Mouse (Mus musculus) ovary, postnatal 36 days (tissue): ENCODE measurements around the gene Zdhhc7.

ENCODE experiments used
- DNase-seq: peaks from one replicate; pipeline ENCODE4 v3.0.0; 2022; ENCODE audit warnings: low spot score, mixed read lengths

The Zdhhc7 gene

GRCm38 (mm10) chr8:120113758-120114255, 12.5 kb upstream of the Zdhhc7 start, which contains the start of gene 6430548M08Rik:
TSS of gene 6430548M08Rik (plus strand) at chr8:120114152.
- DNase-seq: peak; percentile 100

- peak; percentile 54 for DNase-seq
Observed at GRCm38 (mm10) chr8:120113306-120113705, 12.0 kb upstream of the Zdhhc7 start.

GRCm38 (mm10) chr8:120112535-120112934, 11.3 kb upstream of the Zdhhc7 start:
- DNase-seq: no peak

- DNase-seq: no peak
Observed at GRCm38 (mm10) chr8:120111382-120111781, 10.1 kb upstream of the Zdhhc7 start.

GRCm38 (mm10) chr8:120110966-120111365, 9.7 kb upstream of the Zdhhc7 start:
- DNase-seq: no peak

- DNase-seq: no peak
Observed at GRCm38 (mm10) chr8:120109149-120109548, 7.9 kb upstream of the Zdhhc7 start.

- DNase-seq: peak; percentile 51
Observed at GRCm38 (mm10) chr8:120104721-120105272, 3.5 kb upstream of the Zdhhc7 start.

GRCm38 (mm10) chr8:120103916-120104315, 2.6 kb upstream of the Zdhhc7 start:
- DNase-seq: no peak

GRCm38 (mm10) chr8:120100388-120101067, 754 bp downstream of the Zdhhc7 start:
- no peak for DNase-seq

GRCm38 (mm10) chr8:120096486-120096885, 4.8 kb downstream of the Zdhhc7 start:
- no peak for DNase-seq

- DNase-seq: no peak
Observed at GRCm38 (mm10) chr8:120094801-120095200, 6.5 kb downstream of the Zdhhc7 start.

GRCm38 (mm10) chr8:120093103-120093502, 8.2 kb downstream of the Zdhhc7 start:
- no peak for DNase-seq

GRCm38 (mm10) chr8:120091032-120091431, 10.2 kb downstream of the Zdhhc7 start:
- no peak for DNase-seq

GRCm38 (mm10) chr8:120089511-120089910, 11.8 kb downstream of the Zdhhc7 start:
- DNase-seq: no peak

- DNase-seq: no peak
Observed at GRCm38 (mm10) chr8:120084783-120085182, 16.5 kb downstream of the Zdhhc7 start.

- DNase-seq: no peak
Observed at GRCm38 (mm10) chr8:120083261-120083660, 18.0 kb downstream of the Zdhhc7 start.

GRCm38 (mm10) chr8:120079361-120079760, 21.9 kb downstream of the Zdhhc7 start:
- no peak for DNase-seq

- DNase-seq: peak; percentile 78
Observed at GRCm38 (mm10) chr8:120078080-120078479, 23.2 kb downstream of the Zdhhc7 start.

GRCm38 (mm10) chr8:120075347-120075746, 25.9 kb downstream of the Zdhhc7 start:
- DNase-seq: no peak

- DNase-seq: no peak
Observed at GRCm38 (mm10) chr8:120074516-120074915, 26.8 kb downstream of the Zdhhc7 start.

GRCm38 (mm10) chr8:120072827-120073226, 28.5 kb downstream of the Zdhhc7 start:
- no peak for DNase-seq

GRCm38 (mm10) chr8:120072259-120072658, 29.0 kb downstream of the Zdhhc7 start:
- DNase-seq: peak; percentile 29

- peak; percentile 81 for DNase-seq
Observed at GRCm38 (mm10) chr8:120071684-120072083, 29.6 kb downstream of the Zdhhc7 start.
